Mouse (Mus musculus): ENCODE measurements at regions not wholly inside any gene's neighbourhood (a gene's known extent, or its start where the extent isn't known, plus 50 kb on each side); places are given as distances from the start of the nearest gene placed in this dataset.

- TF ChIP-seq POLR2A (IDR thresholded peaks at IDR 0.05; ENCODE audit: extremely low read depth, insufficient read depth, low read length) (no peak), CTCF (IDR thresholded peaks at IDR 0.05; ENCODE audit: extremely low read depth, insufficient read depth, low read length) (no peak)
These were observed 218.7 kb downstream of the Phlda1 start for GRCm38 (mm10) chr10:111724574-111725414.
